Mouse (Mus musculus): ENCODE results near the gene Wfdc12. TPM values are rescaled to one million over a fixed set of nuclear protein-coding genes. Genes with fewer than 3 reads are reported as not detected.

The Wfdc12 gene
- total RNA-seq, 2 experiments from 2014 or later = 0.83 TPM; not detected in 1

Other genes starting within 250 kb of the Wfdc12 start
- gene Ywhab, start 195.6 kb downstream of the Wfdc12 start, total RNA-seq (2021) = 100 to 1,000 TPM; 252 to 298 TPM
- gene Pabpc1l, start 165.2 kb downstream of the Wfdc12 start, total RNA-seq (2021) = 1 to 10 TPM in 1 of 2 experiments, under 1 TPM in 1; 0.45 to 2.2 TPM
- 10 to 100 TPM; 24.4 to 27.2 TPM for gene Stk4, start 120.3 kb downstream of the Wfdc12 start, total RNA-seq (2021)
- 10 to 100 TPM; 37.2 to 52.7 TPM for gene Tomm34, start 119.4 kb downstream of the Wfdc12 start, total RNA-seq (2021)
- gene Kcns1, start 19.5 kb downstream of the Wfdc12 start, total RNA-seq (2021) = not detected
- not detected for gene Wfdc5, start 7.9 kb downstream of the Wfdc12 start, total RNA-seq (2021)
- not detected for gene Wfdc15a, start 9.5 kb upstream of the Wfdc12 start, total RNA-seq (2021)
- gene Wfdc15b, start 31.1 kb upstream of the Wfdc12 start, total RNA-seq (2021) = not detected
- gene Svs2, start 47.9 kb upstream of the Wfdc12 start, total RNA-seq (2021) = not detected
- not detected for gene Svs3b, start 66.0 kb upstream of the Wfdc12 start, total RNA-seq (2021)
- not detected for gene Svs4, start 87.9 kb upstream of the Wfdc12 start, total RNA-seq (2021)
- not detected for gene Svs3a, start 98.7 kb upstream of the Wfdc12 start, total RNA-seq (2021)
- not detected for gene Svs6, start 126.1 kb upstream of the Wfdc12 start, total RNA-seq (2021)
- 1 to 10 TPM; 1.6 to 3.7 TPM for gene Svs5, start 142.1 kb upstream of the Wfdc12 start, total RNA-seq (2021)
- gene Slpi, start 198.5 kb upstream of the Wfdc12 start, total RNA-seq (2021) = 10 to 100 TPM; 21.8 to 45.7 TPM
- not detected for gene Rbpjl, start 212.5 kb upstream of the Wfdc12 start, total RNA-seq (2021)
- 1 to 10 TPM in 1 of 2 experiments, under 1 TPM in 1; 0.76 to 1.7 TPM for gene Matn4, start 214.6 kb upstream of the Wfdc12 start, total RNA-seq (2021)

Data from adrenal gland, adult 18-20 months (tissue).